8 mouse cellular contexts compared by ENCODE assay signal in the genomic region with DNA sequence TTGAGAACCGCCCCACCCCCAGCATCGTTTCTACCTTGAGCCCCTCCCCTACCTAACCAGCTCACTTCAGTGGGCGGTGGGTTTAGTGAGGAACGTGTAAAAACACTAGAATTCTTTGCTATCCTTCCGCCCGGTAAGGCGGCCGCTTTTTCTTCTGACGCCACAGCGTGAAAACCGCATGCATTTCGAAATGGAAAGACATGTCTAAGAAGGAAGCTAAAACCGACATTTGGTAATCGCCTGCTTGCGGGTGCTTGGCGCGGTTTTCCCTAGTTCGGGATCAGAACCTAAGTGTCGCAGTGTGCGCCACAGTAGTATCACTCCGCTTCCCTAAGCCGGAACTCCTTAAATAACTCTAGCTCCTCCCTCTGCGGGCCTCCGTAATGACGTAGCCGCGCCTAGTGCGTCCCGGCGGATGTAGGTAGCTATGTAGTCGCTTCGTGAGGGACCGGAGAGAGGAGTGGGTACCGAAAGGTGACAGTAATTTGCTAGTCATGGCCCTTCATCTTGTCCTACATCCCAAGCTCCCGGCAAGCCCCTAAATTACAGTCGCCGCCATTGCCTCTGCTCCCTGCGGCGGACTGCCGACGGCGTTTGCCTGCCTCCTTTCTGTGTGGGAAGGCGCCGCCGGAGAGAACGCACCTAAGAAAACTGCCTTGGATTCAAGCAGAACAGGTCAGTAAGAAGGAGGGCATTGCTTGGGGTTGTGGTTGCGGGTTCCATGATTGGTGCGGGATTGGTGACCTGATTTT. TPM values are rescaled to one million over a fixed set of nuclear protein-coding genes. Genes with fewer than 3 reads are reported as not detected.
DNase-seq lines count a peak whose midpoint lies in the region; ATAC-seq lines count a peak whose summit lies in the region.

Gene Armcx5 (plus strand): TSS at position 430 of the 752 bp plus-strand sequence.
Gene Gprasp1 (plus strand): TSS at position 430 of the 752 bp plus-strand sequence.

- H3K4me1 ChIP-seq in brown adipose tissue, adult 24 weeks (ENCODE audit: control insufficient read depth, insufficient read depth, insufficient read length, low read length): no peaks in the 10 kb centered on the region
- H3K4me1 ChIP-seq in heart, embryonic 13.5 days: peaks cover 9% of the 10 kb centered on the region
- H3K4me1 ChIP-seq in liver, embryonic 12.5 days: peaks cover 9% of the 10 kb centered on the region; the same call in 1 of the 2 replicates
- H3K4me1 ChIP-seq in stomach, embryonic 15.5 days: no peaks in the 10 kb centered on the region

- H3K4me3 ChIP-seq in brown adipose tissue, adult 24 weeks (ENCODE audit: insufficient read depth, low read depth, low read length): peak within 1 kb of the TSS; percentile 92
- peak within 1 kb of the TSS; percentile 69 for H3K4me3 ChIP-seq in heart, embryonic 13.5 days
- peak within 1 kb of the TSS; percentile 71 for H3K4me3 ChIP-seq in liver, embryonic 12.5 days
- H3K4me3 ChIP-seq in stomach, embryonic 15.5 days (replicated peaks): peak within 1 kb of the TSS; percentile 60

- peak within 1 kb of the TSS; percentile 86 for H3K27ac ChIP-seq in brown adipose tissue, adult 24 weeks (replicated peaks; ENCODE audit: low read depth, low read length)
- H3K27ac ChIP-seq in heart, embryonic 13.5 days (replicated peaks): peak within 1 kb of the TSS; percentile 83
- H3K27ac ChIP-seq in liver, embryonic 12.5 days: peak within 1 kb of the TSS; percentile 66
- peak within 1 kb of the TSS; percentile 69; the same call in 1 of the 2 replicates for H3K27ac ChIP-seq in stomach, embryonic 15.5 days

- ATAC-seq in heart, embryonic 13.5 days (ENCODE audit: extremely low read depth, insufficient number of reproducible peaks, low FRiP score, low TSS enrichment): peak; percentile 85
- ATAC-seq in liver, embryonic 12.5 days: peak; percentile 97
- ATAC-seq in stomach, embryonic 15.5 days (ENCODE audit: insufficient read depth, low FRiP score, low read depth): peak; percentile 95

- H3K4me2 ChIP-seq in heart, embryonic 13.5 days: peak within 1 kb of the TSS; percentile 73
- peak within 1 kb of the TSS; percentile 60 for H3K4me2 ChIP-seq in liver, embryonic 12.5 days
- peak within 1 kb of the TSS; percentile 50 for H3K4me2 ChIP-seq in stomach, embryonic 15.5 days

- WGBS in heart, embryonic 13.5 days: 13% methylated on average over 48 of the region's 48 CpGs
- WGBS in liver, embryonic 12.5 days (ENCODE audit: insufficient replicate concordance): 11% methylated on average over 48 of the region's 48 CpGs
- 16% methylated on average over 48 of the region's 48 CpGs for WGBS in stomach, embryonic 15.5 days

- DNase-seq in CD4-positive, CD25-positive, alpha-beta regulatory T cell, adult 2 months (ENCODE audit: low read depth, low spot score): peak; percentile 92
- peak; percentile 46 for DNase-seq in fat pad, adult 2 months (ENCODE audit: extremely low read depth, low read depth, low spot score)
- DNase-seq in kidney, postnatal 10 days: peak; percentile 93
- peak; percentile 78 to 84 for DNase-seq in natural killer cell, adult 2 months (ENCODE audit: low spot score in 2 of 2)

- peaks cover 3% of the 10 kb centered on the region; the same call in 1 of the 2 replicates for H3K27me3 ChIP-seq in heart, embryonic 13.5 days (replicated peaks)
- 0 out of 2 replicates have a peak, but pooled peaks cover 7% of the 10 kb centered on the region for H3K27me3 ChIP-seq in liver, embryonic 12.5 days (replicated peaks)
- H3K27me3 ChIP-seq in stomach, embryonic 15.5 days (replicated peaks): no peaks in the 10 kb centered on the region

- no peaks in the 10 kb centered on the region for H3K9me3 ChIP-seq in heart, embryonic 13.5 days
- no peaks in the 10 kb centered on the region for H3K9me3 ChIP-seq in liver, embryonic 12.5 days (replicated peaks)
- H3K9me3 ChIP-seq in stomach, embryonic 15.5 days: no peaks in the 10 kb centered on the region

- peak within 1 kb of the TSS; percentile 86 for H3K9ac ChIP-seq in heart, embryonic 13.5 days
- peak within 1 kb of the TSS; percentile 73 for H3K9ac ChIP-seq in liver, embryonic 12.5 days
- peak within 1 kb of the TSS; percentile 22; the same call in 1 of the 2 replicates for H3K9ac ChIP-seq in stomach, embryonic 15.5 days

- H3K36me3 ChIP-seq in heart, embryonic 13.5 days: peaks cover 16% of the 10 kb centered on the region
- H3K36me3 ChIP-seq in liver, embryonic 12.5 days: peaks cover 14% of the 10 kb centered on the region; the same call in 1 of the 2 replicates
- no peaks in the 10 kb centered on the region for H3K36me3 ChIP-seq in stomach, embryonic 15.5 days

RNA-seq across cellular contexts. Expression of gene Armcx5, which starts in this region (rescaled TPM):
- 2.4 and 4.4 TPM in 2 replicates for polyA plus RNA-seq in brown adipose tissue, adult 24 weeks (2012; ENCODE audit: insufficient read depth, insufficient read length, missing spikeins)
- polyA plus RNA-seq in heart, embryonic 13.5 days (2015; fragmentation: Nextera tagmentation; extraction: Ambion mirVana): 8.6 and 9.6 TPM in 2 replicates
- polyA plus RNA-seq in liver, embryonic 12.5 days (2016; fragmentation: Nextera tagmentation; extraction: Ambion mirVana): 4.2 and 5.0 TPM in 2 replicates
- polyA plus RNA-seq in stomach, embryonic 15.5 days (2015; fragmentation: Nextera tagmentation; extraction: Ambion mirVana): 8.0 and 9.4 TPM in 2 replicates

RNA-seq across cellular contexts. Expression of gene Gprasp1, which starts in this region (rescaled TPM):
- polyA plus RNA-seq in brown adipose tissue, adult 24 weeks (2012; ENCODE audit: insufficient read depth, insufficient read length, missing spikeins): 11.1 and 21.5 TPM in 2 replicates
- 30.4 and 32.2 TPM in 2 replicates for polyA plus RNA-seq in heart, embryonic 13.5 days (2015; fragmentation: Nextera tagmentation; extraction: Ambion mirVana)
- 14.4 and 15.5 TPM in 2 replicates for polyA plus RNA-seq in liver, embryonic 12.5 days (2016; fragmentation: Nextera tagmentation; extraction: Ambion mirVana)
- 32.8 and 36.1 TPM in 2 replicates for polyA plus RNA-seq in stomach, embryonic 15.5 days (2015; fragmentation: Nextera tagmentation; extraction: Ambion mirVana)

Comparison
In these comparisons a context has a peak if more than half of its experiments do, and no peak if none do; other contexts are left out.
1. Peak in every context shown above with its lines: DNase-seq, ATAC-seq, H3K4me3 ChIP-seq and H3K27ac ChIP-seq.
2. H3K9ac ChIP-seq: peak in every context shown above with its lines; median percentile 86 in heart, embryonic 13.5 days; 73 in liver, embryonic 12.5 days; 22 in stomach, embryonic 15.5 days.